Mouse (Mus musculus) layer of hippocampus, postnatal 25 days (tissue): ENCODE results near the gene Vrtn. TPM values are rescaled to one million over a fixed set of nuclear protein-coding genes. Genes with fewer than 3 reads are reported as not detected.

ENCODE experiments used
- DNase-seq, 2 experiments: peaks; one replicate each; pipeline ENCODE4 v3.0.0; 2022; ENCODE audit warnings: mixed read lengths in 2 of 2, low spot score in 1 of 2; ENCODE audit errors: extremely low spot score in 1 of 2
- total RNA-seq, 2 experiments: library from RNA; stranded (reverse); gene quantifications; 2 replicates each; pipeline ENCODE4 v1.2.3; 2021

Gene Vrtn
- not detected for total RNA-seq

DNA sequence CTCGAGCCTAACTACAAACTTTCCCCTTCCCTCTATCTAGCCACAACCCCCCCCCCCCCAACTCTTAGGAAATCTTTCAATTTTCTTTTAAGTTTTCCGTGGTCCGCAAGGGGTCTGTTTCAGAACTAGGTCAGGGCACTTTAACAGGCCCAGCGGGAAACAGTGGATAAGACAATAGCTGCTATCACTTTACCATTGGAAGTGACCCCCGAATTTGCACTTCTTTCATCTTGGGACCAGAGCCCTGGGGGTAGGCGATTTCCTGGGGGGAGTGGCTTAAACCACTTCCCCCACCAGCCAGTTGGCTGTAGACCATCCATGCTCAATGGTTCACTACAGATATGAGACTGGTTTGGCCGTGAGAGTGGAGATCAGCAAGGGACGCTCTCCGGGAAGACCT, at the start of gene Vrtn:
Gene Vrtn, plus strand, starts transcription at position 366 of the 400 bp plus-strand sequence.
- DNase-seq: no peak

DNA sequence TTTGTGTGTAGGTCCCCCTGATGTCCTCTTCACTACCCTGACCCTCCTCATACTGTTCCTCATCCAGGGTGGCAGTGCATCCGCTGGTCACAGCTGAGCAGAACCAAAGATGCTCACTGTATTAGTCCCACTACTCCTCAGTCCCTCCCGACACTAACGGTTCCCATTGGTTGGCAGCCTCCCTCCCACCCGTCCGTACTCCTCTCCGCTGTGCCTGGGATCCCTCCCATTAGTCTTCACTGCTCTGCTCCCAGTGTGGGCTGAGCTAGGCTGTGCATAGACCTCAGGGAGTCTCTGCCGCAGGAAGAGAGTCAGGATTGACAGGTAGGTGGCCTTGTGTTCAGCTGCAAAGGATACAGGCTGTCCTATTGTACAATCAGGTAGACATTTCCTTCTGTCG, 42.5 kb upstream of the Vrtn start:
- no peak for DNase-seq

DNA sequence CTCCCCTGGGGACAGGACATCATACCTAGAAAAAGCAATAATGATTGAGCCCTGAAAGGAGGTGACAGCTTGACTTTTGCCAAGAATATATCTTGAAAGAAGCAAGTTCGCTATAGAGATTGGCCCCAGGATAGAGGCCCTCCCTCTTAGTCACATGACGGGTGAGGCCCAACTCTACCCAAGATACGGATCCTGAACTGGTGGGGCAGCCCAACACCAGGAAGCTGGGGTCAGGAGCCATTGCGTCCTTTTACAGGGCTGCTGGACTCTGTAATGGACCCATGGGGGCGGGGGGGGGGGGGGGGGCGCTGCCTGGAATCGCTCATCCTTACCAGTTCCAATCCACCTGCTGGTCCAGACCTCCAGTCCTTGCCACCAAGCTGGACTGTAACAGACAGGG, 36.8 kb upstream of the Vrtn start:
- no peak for DNase-seq

DNA sequence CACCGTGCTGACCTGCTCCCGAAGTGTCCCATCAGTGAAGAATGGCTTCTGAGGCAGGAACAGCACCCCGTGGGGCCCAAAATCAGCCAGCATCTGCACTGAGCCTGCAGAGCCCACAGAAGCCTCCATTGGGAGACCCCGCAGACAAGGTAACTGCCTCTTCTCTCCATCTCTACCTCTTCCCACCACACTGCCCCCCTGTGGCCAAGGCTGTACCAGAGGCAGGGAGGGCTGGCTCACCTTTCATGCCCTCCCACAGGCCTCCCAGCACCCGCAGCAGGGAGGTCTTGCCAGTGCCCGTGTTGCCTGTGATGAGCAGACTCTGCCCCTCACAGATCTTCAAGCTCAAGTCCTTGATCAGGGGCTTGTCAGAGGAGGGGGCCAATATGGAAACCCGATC, 35.0 kb upstream of the Vrtn start:
- peak in 1 of 2 experiments; percentile 31 for DNase-seq

DNA sequence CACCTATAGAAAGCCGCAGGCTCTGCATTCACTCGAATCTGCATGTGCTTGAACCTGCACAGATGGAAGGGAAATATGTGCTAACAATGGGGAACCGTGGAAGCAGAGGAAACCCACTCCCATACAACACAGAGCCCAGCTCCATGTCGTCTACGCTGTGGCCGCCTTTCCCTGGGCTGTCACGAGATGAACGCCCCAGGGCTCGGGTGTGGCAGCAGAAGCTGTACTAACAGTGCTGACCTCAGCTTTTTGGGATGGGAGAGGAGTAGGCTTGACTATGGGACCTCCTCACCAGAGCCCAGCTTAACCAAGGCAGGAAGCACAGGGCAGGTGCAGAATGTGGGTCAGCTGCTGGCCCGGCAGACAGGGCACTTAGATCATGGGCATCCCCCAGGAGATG, 29.1 kb upstream of the Vrtn start:
- no peak for DNase-seq

DNA sequence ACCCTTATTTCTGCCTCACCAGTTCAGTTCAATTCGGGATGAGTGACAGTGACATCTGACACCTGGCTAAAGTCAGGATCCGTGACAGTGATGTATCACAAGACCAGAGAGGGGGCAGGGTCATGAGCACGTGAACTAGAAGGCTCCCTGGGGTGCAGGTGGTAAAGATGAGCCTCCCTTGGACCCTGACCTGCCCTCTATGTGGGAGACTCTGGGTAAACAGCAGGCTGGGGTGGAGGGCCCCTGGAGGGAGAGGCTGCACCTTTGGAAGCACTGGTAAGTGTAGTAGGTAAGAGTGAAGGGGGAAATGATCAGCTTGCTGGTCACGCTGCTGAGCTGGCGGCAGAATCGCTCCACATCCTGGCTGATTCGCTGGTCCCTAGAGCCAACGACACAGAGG, 28.3 kb upstream of the Vrtn start:
- no peak for DNase-seq

DNA sequence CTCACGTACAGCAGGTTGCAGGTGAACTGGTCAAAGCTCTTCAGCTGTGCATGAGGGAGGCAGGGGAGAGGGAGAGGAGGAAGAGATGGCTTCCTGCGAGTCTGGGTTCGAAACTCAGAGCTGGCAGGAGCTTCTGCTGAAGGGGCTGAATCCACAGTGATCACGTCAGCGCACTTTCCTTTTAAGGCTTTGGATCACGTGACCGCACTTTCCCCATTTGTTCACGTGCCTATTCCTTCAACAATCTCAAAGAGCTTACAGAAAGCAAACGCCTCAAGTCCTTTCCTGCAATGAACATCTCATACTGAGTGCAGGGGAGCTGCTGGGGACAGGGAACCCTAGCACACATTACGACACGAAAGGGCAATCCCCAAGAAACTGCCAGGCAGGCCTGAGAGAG, 26.8 kb upstream of the Vrtn start:
- no peak for DNase-seq

DNA sequence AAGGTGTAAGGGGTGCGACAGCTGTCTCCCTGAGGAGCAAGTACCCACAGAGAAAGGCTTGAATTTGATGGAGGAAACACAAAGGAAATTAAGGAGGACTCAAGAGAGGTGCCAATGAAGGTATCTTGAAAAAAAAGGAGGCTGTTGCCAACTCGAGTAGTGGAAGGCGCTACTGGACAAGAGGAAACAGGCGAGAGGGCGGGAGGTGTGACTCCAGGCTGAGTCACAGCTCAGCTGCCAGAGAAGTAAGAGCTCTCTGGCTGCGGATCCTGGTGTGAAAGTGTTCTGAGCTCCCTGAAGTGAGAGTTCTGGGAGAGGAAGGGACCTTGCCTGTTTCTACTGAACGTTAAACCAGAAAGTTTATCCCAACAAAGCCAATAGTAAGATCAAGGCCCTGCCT, 26.3 kb upstream of the Vrtn start:
- no peak for DNase-seq

DNA sequence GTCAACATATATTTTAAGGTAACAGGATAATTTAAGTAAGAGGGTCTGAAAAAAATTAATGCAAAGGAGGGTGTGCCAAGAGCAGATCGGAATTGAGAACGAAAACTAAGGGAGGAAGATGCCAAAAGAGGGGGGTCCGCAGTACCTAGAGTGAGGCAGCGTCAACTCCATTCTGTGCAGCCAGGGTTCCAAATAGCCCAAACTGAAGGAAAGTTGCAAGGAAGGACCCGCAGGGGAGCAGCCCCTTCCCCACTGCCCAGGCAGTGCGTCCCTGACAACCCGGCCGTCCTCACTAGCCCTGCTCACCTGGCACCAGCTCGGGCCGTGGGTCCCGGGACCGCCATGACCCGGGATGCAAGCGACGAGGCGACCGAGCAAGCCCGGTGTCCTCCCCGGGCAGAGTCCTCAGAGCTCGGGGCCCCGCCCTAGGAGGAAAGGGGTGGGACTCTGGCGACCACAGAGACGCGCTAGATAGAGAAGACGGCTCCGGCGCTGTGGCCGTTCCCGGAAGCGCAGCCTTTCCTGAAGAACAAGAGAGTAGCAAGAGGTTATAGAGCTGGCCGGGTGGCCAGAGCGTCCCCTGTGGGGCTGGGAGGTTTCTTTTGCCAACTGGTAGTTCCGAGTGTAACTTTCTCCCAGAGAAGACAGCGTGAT, 23.7 kb upstream of the Vrtn start, which contains the start of gene Abcd4:
Gene Abcd4, minus strand, starts transcription at position 437 of the 654 bp plus-strand sequence.
- peak; percentile 74 to 76 for DNase-seq

DNA sequence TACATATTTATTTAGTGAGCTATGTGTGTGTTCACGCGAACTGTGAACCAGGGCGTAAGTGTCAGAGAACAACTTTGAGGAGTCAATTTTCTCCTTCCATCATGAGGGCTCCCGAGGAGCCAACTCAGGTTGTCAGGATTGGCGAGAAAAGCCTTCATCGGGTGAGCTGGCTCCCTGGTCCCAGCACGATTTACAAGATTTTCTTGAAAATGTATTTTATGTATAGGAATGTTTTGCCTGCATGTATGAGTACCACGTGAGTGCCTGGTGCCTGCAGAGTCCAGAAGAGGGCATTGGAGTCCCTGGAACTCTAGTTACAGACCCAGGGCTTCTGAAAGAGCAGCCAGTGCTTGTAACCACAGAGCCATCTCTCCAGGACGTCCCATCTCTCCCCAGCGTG, 23.2 kb upstream of the Vrtn start:
- no peak for DNase-seq

DNA sequence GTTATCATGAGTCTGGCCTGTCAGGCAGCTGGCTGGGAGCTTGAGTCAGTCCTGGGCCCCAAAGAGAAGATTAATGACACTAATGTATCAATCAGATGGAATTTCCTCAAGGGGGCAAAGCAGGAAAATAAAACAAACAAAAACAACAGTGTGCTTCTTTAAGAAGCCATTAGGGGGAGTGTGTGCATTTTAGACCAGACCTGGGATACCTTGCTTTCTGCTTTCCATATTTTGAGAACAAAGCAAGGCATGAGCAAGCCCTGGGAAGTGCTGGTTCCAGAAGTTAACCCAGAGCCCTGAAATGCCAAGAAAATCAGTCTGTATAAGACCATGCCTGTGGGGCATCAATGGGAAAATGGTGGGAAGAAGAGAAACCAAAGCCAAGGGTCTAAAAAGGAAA, 19.8 kb upstream of the Vrtn start:
- DNase-seq: no peak

DNA sequence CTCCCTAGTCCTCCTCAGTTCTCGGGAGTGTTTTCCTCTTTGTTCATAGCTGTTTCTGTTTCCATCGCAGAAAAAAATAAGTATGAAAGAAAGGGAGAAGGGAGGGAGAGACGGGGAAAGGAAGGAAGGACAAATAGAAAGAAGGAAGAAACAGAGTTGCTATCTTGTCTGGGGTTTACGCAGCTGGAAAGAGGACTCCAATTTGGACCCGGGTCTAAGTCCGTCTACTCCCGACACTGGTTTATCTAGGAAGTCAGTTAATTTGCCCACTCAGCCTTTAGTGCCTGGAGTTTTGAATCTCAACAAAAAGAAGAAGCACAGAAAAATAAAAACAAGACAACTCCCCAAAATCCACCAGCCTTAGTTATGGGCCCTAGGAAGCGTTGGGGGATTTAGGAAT, 16.2 kb upstream of the Vrtn start:
- DNase-seq: no peak

DNA sequence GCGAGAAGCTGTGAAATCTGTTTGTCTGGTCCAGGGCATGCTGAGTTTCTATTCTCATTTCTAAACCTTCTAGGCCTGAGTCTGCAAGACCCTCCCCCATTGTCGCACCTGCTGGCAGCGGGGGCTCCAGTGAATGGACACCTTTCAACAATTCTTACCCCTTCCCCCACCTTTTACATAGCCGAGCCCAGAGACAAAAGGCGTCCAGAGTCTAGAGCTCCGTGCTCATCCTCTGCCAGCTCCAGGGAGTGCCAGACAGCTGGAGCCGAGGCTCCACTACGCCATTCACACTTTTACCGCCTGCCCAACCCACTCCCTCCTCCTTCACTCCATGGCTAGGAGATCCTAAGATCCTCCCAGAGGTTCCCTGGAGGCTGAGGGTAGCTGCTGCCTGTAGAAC, 15.7 kb upstream of the Vrtn start:
- no peak for DNase-seq

DNA sequence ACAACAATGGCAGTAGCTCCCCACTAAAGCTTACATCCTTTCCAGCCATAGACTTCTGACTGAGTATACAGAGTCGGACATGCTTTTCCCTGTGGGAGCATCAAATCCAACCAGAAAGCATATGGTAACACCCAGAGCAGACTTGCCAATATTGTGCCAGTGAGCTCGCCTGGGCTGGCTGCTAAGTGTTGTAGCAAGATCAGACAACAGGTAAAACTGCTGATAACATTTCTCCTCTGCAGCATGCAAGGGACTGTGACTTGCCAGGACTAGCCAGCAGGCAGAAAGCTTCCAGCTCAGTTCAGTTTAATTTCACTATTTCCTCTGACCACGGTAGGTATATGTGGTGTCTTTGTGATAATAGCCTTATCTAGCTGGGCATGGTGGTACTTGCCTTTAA, 9.0 kb upstream of the Vrtn start:
- no peak for DNase-seq

DNA sequence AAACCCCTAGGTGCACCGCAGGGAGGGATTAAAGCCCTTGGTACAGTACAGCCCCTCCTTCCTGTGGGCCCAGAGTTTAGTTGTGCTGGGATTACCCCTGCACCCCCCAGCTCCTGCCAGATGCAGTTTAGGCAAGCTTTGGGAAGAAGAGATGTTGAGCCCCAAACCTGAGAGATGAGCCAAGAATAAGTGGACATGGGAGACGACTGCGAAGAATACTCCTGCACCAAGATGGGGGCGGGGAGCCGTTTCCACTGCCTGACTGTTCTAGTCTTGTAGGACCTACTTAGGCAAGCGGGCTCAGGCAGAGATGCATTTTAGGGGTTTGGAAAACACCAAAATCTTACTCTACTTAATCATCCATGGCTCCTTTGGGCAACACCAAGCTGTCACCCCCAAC, 566 bp upstream of the Vrtn start:
- DNase-seq: no peak

DNA sequence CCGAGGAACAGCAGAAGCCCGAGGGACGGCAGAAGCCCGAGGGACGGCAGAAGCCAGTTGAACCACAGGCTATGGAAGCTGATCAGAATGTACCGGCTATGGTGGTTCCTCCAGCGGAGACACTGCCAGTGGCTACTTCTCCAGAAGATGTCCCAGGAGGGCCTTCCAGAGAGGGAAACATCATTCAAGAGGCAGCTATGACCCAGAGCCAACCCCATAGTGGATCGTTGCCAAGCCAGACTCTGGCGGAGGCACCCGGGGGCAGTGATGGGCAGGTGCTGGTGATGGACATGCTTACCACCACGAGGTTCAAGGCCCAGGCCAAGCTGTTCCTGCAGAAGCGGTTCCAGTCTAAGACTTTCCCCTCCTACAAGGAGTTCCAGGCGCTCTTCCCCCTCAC, 9.4 kb downstream of the Vrtn start:
- no peak for DNase-seq

DNA sequence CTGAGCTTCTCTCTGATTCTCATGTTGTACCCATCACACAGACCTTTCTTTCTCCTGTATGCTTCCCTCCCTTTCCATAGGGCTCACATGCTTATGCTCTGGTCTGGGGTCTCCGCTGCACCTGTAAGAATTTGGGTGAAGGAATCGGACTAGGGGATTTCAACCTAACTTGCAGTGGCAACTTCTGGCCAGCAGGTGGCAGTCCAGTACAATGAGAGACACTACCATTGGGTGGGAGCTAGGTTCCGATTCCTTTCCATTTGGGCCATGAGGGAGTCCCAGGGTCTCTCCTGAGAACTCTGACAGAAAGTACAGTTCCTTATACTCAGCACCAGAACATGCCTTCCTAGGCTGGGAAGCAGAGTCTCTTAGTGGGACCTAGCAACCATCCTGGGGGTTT, 13.1 kb downstream of the Vrtn start:
- DNase-seq: peak; percentile 68 to 80

DNA sequence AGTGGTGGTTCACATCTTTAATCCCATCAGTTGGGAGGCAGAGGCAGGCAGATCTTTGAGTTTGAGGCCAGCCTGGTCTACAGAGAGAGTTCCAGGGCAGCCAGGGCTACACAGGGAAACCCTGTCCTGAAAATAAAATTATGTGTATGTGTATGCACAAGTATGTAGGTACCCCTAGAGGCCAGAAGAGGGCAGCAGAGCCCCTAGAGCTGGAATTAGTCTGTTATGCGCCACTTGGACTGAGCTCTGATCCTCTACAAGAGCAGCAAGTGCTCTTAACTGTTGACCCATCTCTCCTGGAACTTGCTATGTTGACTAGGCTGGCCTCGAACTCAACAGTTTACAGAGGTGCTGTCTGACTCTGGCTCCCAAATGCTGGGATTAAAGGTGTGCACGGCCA, 29.7 kb downstream of the Vrtn start:
- DNase-seq: no peak

DNA sequence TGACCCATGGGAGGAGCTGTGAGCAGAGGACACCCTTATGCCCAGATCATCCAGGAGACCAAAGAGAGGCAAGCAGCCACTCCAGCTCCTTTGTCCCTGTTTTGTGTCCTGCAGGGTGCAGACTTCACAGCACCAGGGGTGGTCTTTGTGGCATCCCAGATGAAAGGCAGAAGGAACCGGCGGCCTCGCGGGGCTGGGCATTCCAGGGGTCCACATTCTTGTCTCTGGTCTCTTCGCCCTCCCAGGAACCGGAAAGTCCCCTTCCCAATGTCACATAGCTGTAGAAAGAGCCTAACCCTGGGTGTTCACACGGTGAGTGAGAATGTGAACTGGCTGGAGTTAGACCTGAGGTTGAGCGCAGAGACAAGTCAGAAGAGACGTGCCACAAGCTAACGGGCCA, 30.8 kb downstream of the Vrtn start:
- DNase-seq: no peak

DNA sequence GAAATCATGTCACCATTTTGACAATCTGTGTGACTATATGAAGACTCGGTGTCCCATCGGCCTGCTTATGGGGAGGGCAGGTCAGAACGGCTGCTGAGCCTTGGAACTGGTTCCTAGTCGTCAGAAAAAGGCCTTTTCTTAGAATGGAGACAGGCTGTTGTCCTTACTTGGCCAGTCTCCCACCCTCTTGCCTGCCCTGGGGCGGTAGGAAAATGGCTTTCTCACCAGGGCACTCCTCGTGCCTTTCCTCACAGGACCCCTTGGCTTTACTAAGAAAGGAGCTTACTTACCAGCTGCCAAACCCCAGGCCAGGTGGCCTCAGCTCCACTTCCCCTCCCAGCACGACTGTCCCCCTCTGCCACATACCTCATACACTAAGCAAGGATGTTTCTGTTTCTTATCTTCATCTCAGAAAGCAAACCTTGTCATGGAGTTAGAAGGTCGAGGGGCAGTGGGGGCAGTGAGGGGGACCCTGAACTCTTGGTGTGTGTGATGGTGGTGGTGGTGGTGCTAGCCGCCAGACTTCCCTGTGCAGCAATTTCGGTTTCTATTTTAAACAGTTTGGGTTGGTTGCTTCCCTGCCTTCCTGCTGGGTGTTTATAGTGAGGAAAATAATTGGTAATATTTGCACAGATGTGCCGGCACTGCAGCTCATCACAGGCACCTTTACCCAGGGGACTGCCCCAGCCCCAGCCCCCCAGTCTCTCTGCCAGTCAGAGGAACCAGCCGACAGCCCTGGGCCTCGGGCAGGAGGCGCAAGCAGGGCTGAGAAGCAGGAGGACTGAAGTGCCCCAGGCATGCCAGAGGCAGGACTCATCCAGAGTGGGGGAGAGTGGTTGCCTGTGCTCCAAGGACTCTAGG, 34.1 kb downstream of the Vrtn start:
- DNase-seq: no peak

DNA sequence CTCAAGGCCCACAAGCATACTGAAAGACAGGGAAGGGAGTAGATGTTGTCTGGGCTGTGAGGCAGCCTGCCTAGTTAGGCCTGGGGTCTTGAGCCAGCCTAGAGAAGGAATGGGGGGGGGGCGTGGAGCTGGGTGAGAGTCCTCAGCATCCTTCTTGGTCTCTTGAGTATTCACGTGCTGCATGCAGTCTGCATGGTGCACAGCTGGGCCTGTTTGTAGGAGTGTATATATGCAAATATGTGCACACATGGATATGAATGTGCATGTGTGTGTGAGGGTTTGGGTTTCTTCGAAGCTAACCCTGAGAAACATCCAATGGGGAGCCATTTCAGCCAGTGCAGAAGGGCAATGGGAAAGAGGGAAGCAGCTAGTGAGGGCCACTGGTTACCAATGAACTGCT, 35.2 kb downstream of the Vrtn start:
- no peak for DNase-seq

DNA sequence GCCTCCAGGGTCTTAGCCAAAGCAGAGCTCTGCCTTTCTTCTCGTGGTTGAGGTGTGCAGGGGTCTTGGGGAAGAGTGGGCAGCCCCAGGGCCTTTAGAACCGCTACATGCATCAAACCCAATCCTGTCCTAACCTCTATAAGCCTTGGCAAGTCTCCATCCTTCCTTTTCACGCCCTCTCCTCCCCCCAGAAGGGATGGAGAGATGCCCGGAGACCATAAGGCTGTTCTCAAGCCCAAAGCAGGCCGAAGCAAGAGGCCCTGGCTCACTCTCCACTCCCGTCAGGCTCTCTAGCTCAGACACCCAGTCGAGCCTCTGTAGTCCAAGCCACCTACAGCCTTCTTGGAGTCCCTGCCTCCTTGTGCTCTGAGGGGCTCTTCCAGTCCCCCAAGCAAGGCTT, 43.8 kb downstream of the Vrtn start:
- DNase-seq: no peak
